Mouse (Mus musculus): ENCODE measurements around the gene Ptges3.
A peak's percentile ranks its signal among the peaks of the same experiment; 100 is the strongest.

Ptges3 gene

DNA sequence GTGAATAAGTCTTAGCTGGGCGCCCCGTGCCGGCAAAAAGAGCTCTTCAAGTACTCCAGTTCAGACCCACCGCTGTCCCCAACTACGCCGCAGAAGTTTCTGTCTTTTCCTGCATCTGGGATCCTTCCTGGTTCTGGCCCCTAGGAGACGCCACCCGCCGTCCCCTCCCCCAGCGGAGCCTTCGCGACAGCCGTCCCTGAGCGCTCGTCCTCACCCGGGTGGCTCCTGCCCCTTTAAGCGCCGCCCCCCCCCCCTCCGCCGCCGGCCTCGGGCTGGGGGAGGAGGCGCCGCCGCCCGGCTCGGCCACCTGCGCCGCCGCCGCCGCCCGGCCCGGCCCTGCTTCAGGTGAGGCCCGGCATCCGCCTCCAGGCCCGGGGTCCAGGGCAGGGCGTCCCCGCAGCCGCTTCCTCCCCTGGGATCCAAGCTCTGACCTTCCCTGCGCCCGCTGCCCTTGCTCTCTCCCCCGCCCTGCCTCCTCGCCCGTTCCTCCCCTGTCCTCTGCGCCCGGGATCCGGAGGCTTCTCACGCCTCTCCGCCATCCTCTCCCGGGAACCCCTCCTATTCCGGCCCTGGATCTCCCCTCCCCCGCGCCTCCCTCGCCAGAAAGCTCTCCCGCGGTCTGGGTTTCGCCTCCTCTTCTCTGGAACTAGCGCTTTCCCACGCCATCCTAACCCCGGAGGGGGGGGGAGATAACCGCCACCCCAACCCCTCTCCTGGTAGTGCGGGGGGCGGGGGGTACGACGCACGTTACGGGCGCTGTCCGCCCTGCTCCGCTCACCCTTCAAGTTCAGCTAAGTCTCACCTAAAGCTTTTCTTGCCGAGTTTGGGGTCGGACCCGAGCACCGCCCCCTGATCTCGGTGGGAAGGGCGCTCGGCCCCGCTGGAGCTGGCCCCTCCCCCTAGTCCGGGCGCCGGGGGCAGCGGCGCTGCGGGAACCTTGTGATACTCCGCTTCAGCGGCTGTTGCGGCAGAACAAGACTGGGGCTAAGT lies 34.0 kb downstream of the Ptges3 start:
- DNase-seq (ENCODE audit: low read depth, low spot score) = peak; percentile 90

GRCm38 (mm10) chr10:128093496-128094294 lies 34.9 kb downstream of the Ptges3 start:
- peak; percentile 70 for DNase-seq (ENCODE audit: low read depth, low spot score)

- DNase-seq (ENCODE audit: low read depth, low spot score) = peak; percentile 95
Observed at GRCm38 (mm10) chr10:128094340-128094968, 35.7 kb downstream of the Ptges3 start.

DNA sequence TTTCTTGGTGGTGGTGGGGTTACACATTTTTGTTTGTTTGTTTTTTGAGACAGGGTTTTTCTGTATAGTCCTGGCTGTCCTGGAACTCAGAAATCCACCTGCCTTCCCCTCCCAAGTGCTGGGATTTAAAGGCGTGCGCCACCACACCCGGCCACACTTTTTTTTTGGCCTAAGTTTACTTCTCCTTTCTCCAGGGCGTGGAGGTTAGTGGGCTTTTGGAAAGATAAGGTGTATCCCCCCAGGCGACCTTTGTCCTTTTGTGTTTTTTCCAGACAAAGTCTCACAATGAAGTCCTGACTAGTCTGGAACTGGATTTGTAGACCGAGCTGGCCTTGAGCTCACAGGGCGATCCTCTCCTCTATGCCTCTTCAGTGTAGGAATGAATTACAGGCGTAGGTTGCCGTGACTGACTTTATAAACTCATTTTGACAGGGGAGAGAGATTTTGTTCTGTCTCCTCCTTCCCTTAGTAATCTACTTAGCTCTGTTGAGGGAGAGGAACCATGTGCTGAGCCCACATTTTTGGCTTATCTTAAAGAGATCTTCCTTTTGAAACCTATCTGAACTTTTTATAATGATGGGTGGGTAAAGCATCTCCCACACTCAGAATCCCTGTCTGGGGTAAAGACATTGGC lies 36.4 kb downstream of the Ptges3 start:
- DNase-seq (ENCODE audit: low read depth, low spot score) = no peak

DNA sequence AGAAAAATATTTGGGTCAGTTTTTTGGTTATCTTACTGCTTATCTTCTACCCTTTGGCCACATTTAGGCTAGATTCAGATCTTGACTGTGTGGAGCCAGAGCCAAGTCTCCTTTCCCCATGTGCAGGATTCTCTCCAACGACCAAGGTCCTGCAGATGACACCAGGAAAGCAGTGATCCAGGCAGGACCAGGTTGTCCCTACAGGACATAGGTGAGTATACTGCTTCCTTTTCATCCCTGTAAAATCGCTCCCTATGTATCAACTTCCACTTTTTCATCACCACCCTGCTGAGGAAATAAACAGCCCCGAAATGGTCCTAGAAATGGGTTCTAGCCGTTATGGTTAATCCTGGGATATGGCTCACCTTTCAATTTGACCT lies 37.5 kb downstream of the Ptges3 start:
- DNase-seq (ENCODE audit: low read depth, low spot score) = no peak

- DNase-seq (ENCODE audit: low read depth, low spot score) = peak; percentile 90
Observed at GRCm38 (mm10) chr10:128096693-128097586, 38.2 kb downstream of the Ptges3 start.

DNA sequence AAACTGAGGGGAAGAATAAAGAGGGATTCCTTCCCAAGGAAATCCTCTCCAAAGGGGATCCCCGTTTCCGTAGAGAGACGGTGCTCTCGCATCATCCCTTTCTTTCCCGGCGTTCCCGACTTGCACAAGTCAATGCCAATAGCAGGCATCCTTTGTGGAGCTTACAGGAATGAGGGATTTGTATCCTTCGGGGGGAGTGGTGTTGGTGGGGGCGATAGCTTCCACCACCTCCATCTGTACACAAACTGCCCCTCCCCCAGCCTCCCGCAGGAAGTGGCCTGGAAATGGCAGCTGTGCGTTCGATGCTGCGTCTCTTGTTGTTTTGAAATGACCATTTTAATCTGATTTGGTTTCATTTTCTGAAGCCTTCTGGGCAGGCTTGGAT lies 38.8 kb downstream of the Ptges3 start:
- DNase-seq (ENCODE audit: low read depth, low spot score) = peak; percentile 77

DNA sequence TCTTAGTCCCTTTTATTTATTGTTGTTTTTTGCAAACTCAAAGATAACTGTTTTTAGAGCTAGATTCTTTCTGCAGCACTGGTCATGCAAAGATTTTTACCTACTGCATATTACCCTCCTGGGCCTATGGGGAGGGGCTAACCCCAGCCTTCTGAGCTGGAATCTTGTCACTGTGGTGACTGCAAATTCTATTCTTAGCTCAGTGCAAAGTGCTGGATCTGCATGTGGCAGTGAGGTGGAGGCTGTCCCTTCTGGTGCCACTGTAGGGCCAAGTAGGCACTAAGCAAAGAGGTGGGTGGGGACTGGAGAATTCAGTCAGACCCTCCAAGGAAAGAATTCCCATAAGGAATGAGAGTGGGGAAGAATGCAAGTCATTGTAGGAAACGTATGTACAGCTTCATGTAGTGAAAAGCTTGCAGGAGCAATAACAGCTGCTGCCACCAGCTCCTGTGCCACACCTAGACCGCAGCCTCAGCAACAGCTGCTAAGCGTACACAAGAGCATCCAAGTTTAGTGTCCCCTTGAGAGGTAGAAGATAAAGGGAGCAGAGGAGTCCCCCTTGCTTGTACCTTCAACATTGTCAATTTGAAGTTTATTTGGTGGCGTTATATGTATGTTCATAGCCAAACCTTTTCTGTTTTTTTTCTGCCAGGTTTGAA lies 51.5 kb downstream of the Ptges3 start:
- DNase-seq (ENCODE audit: low read depth, low spot score) = no peak

GRCm38 (mm10) chr10:128111227-128111626 lies 52.5 kb downstream of the Ptges3 start:
- DNase-seq (ENCODE audit: low read depth, low spot score) = no peak

GRCm38 (mm10) chr10:128123833-128124232 lies 65.1 kb downstream of the Ptges3 start:
- no peak for DNase-seq (ENCODE audit: low read depth, low spot score)

- no peak for DNase-seq (ENCODE audit: low read depth, low spot score)
Observed at GRCm38 (mm10) chr10:128124831-128125230, 66.1 kb downstream of the Ptges3 start.

DNA sequence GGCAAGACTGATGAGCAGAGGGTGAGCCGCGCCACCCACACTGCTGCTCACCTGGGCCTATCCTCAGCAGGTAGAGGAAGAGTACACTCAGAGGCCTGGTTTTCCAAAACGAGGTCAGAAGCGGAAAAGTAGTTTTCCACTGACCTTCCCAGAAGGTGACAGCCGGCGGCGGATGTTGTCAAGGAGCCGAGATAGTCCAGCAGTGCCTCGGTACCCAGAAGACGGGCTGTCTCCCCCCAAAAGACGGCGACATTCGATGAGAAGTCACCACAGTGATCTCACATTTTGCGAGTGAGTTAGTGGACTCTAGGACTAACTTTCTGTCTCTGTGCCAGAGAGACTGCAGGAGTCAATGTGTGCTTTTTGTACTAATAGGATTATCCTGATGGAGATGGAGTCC lies 67.2 kb downstream of the Ptges3 start:
- DNase-seq (ENCODE audit: low read depth, low spot score) = no peak
